Mouse (Mus musculus): ENCODE data around the gene Rxfp1. TPM values are rescaled to one million over a fixed set of nuclear protein-coding genes. Genes with fewer than 3 reads are reported as not detected.

Gene Rxfp1
- polyA plus RNA-seq, 1 experiment from 2014 or later, result 0.03 TPM

DNA sequence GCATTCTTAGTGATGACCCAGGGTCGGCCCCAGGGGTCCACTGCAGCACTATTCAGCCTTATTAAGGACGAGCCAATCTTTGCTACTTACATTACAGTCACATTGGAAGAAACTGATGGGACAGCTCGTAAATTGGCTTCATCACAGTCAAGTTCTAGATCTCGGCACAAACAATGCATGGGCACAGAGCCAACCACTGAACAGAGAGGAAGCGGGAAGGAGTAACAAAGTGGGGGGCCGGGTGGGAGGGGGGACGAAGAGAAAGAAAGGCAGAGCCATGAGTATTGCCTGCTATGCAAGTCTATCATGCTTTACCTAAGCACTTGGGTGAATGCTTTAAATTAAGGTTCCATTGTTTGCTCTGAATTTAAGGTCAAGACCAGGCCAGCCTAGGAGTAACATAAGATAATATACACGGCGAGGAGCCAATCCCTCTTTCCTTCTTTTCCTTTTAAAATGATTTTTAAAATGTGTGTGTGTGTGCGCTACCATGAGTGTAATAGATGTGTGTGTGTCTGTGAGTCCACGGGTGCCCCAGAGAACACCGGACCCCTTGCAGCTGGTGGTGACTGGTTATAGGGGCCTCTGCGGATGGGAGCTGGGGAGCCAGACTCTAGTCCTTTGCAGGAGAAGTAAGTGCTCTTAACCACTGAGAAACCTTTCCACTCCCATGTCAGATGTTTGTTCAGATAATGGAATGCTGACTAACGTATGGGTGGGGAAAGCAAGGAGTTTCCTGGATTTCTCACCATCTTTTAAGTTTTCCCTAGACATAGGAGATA is 55.1 kb downstream of the Rxfp1 start:
- H3K36me3 ChIP-seq (ENCODE audit: control insufficient read depth, insufficient read depth, low read length), result no peaks in the 10 kb centered on the region
- no peaks in the 10 kb centered on the region for H3K9me3 ChIP-seq (replicated peaks; ENCODE audit: control insufficient read depth, low read length)
- H3K4me3 ChIP-seq (ENCODE audit: low read depth, low read length), result no peak overlapping the region
- ATAC-seq (no peak), DNase-seq (ENCODE audit: low spot score) (peak; percentile 9)
- WGBS, result 60% methylated on average over 14 of the region's 14 CpGs
- no peak overlapping the region for H3K9ac ChIP-seq (ENCODE audit: low read length)
- no peak overlapping the region for H3K27ac ChIP-seq (ENCODE audit: low read depth, low read length)
- H3K27me3 ChIP-seq (replicated peaks; ENCODE audit: control insufficient read depth, insufficient read depth, low read length), result no peaks in the 10 kb centered on the region
- H3K4me2 ChIP-seq (ENCODE audit: low read length), result no peak overlapping the region
- no peaks in the 10 kb centered on the region for H3K4me1 ChIP-seq (ENCODE audit: control insufficient read depth, insufficient read depth, low read length)

DNA sequence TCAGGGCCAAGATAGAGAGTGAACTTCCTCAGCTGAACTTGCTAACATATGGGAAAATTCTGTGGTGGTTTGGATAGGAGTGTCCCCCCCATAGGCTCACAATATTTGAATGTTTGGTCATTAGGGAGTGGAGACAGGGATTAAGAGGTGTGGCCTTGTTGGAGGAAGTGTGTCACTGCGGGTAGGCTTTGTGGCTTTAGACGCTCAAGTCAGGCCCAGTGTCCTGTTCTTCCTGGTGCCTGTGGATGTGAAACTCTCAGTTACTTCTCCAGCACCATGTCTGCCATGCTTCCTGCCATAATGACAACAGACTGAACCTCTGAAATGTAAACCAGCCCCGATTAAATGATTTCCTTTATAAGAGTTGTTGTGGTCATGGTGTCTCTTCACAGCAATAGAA is 61.3 kb downstream of the Rxfp1 start:
- H3K9ac ChIP-seq (ENCODE audit: low read length), result no peak overlapping the region
- no peak for ATAC-seq
- no peak overlapping the region for H3K27ac ChIP-seq (ENCODE audit: low read depth, low read length)
- H3K36me3 ChIP-seq (ENCODE audit: control insufficient read depth, insufficient read depth, low read length), result no peaks in the 10 kb centered on the region
- H3K9me3 ChIP-seq (replicated peaks; ENCODE audit: control insufficient read depth, low read length), result no peaks in the 10 kb centered on the region
- H3K4me2 ChIP-seq (ENCODE audit: low read length), result no peak overlapping the region
- no peak for DNase-seq (ENCODE audit: low spot score)
- no peaks in the 10 kb centered on the region for H3K4me1 ChIP-seq (ENCODE audit: control insufficient read depth, insufficient read depth, low read length)
- H3K4me3 ChIP-seq (ENCODE audit: low read depth, low read length), result no peak overlapping the region
- no peaks in the 10 kb centered on the region for H3K27me3 ChIP-seq (replicated peaks; ENCODE audit: control insufficient read depth, insufficient read depth, low read length)
- 89% methylated on average over 3 of the region's 3 CpGs for WGBS

DNA sequence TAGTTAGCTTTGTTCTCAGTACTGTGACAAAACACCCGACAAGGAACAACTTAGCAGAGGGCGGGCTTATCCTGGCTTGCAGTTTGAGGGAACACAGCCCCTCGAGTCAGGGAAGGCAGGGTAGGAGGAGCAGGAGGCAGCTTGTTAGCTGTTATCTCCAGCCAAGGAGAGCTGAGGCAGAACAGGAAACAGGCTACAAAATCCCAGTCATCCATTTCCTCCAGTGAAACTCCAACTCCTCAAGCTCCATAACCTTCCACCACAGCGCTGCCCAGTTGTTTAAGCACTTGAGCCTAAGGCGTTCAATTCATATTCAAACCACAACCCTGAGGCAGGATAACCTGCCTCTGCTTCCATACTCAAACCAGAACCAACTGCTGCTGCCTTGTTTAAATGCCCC is 63.0 kb downstream of the Rxfp1 start:
- H3K4me3 ChIP-seq (ENCODE audit: low read depth, low read length), result no peak overlapping the region
- no peak overlapping the region for H3K27ac ChIP-seq (ENCODE audit: low read depth, low read length)
- H3K4me1 ChIP-seq (ENCODE audit: control insufficient read depth, insufficient read depth, low read length), result no peaks in the 10 kb centered on the region
- no peaks in the 10 kb centered on the region for H3K9me3 ChIP-seq (replicated peaks; ENCODE audit: control insufficient read depth, low read length)
- no peaks in the 10 kb centered on the region for H3K36me3 ChIP-seq (ENCODE audit: control insufficient read depth, insufficient read depth, low read length)
- WGBS, result 88% methylated on average over 5 of the region's 5 CpGs
- DNase-seq (ENCODE audit: low spot score) (no peak), ATAC-seq (no peak)
- H3K9ac ChIP-seq (ENCODE audit: low read length), result no peak overlapping the region
- H3K4me2 ChIP-seq (ENCODE audit: low read length), result no peak overlapping the region
- H3K27me3 ChIP-seq (replicated peaks; ENCODE audit: control insufficient read depth, insufficient read depth, low read length), result no peaks in the 10 kb centered on the region

DNA sequence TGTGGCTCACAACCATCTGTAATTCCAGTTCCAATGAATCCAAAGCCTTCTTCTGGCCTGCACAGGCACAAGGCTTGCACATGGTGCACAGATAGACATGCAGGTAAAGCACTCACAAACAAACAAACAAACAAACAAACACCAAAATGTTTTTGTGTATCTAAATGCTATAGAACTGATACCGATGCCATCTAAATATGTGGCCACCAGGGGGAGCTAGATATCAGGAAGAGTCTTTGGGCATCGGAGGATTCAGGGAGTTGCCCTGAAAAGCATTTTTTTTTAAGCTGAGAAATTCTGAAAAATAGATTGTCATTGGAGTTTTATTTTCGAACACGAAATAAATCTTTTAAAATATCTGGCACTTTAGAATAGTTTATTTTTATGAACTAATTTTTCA is 64.6 kb downstream of the Rxfp1 start:
- Histone ChIP-seq H3K4me1 (ENCODE audit: control insufficient read depth, insufficient read depth, low read length) (no peaks in the 10 kb centered on the region), H3K9me3 (replicated peaks; ENCODE audit: control insufficient read depth, low read length) (no peaks in the 10 kb centered on the region), H3K9ac (ENCODE audit: low read length) (no peak overlapping the region), H3K27me3 (replicated peaks; ENCODE audit: control insufficient read depth, insufficient read depth, low read length) (no peaks in the 10 kb centered on the region), H3K36me3 (ENCODE audit: control insufficient read depth, insufficient read depth, low read length) (no peaks in the 10 kb centered on the region), H3K27ac (ENCODE audit: low read depth, low read length) (no peak overlapping the region), H3K4me2 (ENCODE audit: low read length) (no peak overlapping the region), H3K4me3 (ENCODE audit: low read depth, low read length) (no peak overlapping the region)
- DNase-seq (ENCODE audit: low spot score) (peak; percentile 83), ATAC-seq (0 out of 2 replicates have a peak, but pooled peaks have one; percentile 40)
- 12% methylated on average over 4 of the region's 4 CpGs for WGBS

DNA sequence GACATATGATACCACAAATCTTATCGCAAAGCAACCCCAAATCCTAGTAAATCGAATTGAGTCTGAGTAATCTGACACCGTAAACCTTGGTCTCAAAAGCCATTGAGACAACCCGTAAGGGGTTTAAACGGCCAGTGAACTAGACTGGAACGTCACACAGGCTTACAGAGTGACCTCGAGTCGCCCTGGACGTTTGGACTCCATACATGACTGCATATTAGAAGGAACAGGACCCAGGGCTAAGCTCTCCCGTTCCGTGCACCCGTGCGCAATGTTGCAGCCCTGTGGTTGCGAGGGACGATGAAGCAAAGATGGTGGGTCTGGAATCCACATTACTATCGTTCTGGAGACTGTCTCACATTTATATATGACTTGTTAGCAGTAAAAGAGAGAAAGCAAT is 65.5 kb downstream of the Rxfp1 start:
- no peaks in the 10 kb centered on the region for H3K36me3 ChIP-seq (ENCODE audit: control insufficient read depth, insufficient read depth, low read length)
- no peaks in the 10 kb centered on the region for H3K4me1 ChIP-seq (ENCODE audit: control insufficient read depth, insufficient read depth, low read length)
- H3K9me3 ChIP-seq (replicated peaks; ENCODE audit: control insufficient read depth, low read length), result no peaks in the 10 kb centered on the region
- H3K4me2 ChIP-seq (ENCODE audit: low read length), result no peak overlapping the region
- DNase-seq (ENCODE audit: low spot score) (no peak), ATAC-seq (no peak)
- WGBS, result 78% methylated on average over 16 of the region's 16 CpGs
- no peak overlapping the region for H3K27ac ChIP-seq (ENCODE audit: low read depth, low read length)
- no peak overlapping the region for H3K9ac ChIP-seq (ENCODE audit: low read length)
- no peak overlapping the region for H3K4me3 ChIP-seq (ENCODE audit: low read depth, low read length)
- no peaks in the 10 kb centered on the region for H3K27me3 ChIP-seq (replicated peaks; ENCODE audit: control insufficient read depth, insufficient read depth, low read length)

DNA sequence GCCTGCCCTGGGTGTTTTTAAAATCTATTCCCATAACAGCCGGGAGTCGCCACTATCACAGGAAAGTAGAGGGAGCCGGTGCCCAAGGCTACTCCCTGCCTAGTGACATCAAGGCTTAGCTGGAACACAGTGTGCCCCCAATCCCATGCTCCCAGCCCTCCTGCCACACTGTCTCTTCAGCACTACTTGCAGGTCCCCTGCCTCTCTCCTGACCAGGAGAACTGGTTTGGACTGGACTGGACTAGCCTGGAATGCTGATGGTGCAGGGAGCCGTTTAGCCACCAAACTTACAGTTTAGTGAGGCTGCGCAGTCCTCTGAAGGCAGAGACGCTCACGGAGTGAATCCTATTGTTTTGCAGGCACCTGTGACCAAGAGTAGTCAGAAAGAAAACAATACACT is 67.1 kb downstream of the Rxfp1 start:
- 88% methylated on average over 7 of the region's 7 CpGs for WGBS
- no peak for ATAC-seq
- Histone ChIP-seq H3K9ac (ENCODE audit: low read length) (no peak overlapping the region), H3K4me1 (ENCODE audit: control insufficient read depth, insufficient read depth, low read length) (no peaks in the 10 kb centered on the region), H3K36me3 (ENCODE audit: control insufficient read depth, insufficient read depth, low read length) (no peaks in the 10 kb centered on the region), H3K27me3 (replicated peaks; ENCODE audit: control insufficient read depth, insufficient read depth, low read length) (no peaks in the 10 kb centered on the region), H3K27ac (ENCODE audit: low read depth, low read length) (no peak overlapping the region), H3K4me3 (ENCODE audit: low read depth, low read length) (no peak overlapping the region), H3K4me2 (ENCODE audit: low read length) (no peak overlapping the region), H3K9me3 (replicated peaks; ENCODE audit: control insufficient read depth, low read length) (no peaks in the 10 kb centered on the region)
- no peak for DNase-seq (ENCODE audit: low spot score)

DNA sequence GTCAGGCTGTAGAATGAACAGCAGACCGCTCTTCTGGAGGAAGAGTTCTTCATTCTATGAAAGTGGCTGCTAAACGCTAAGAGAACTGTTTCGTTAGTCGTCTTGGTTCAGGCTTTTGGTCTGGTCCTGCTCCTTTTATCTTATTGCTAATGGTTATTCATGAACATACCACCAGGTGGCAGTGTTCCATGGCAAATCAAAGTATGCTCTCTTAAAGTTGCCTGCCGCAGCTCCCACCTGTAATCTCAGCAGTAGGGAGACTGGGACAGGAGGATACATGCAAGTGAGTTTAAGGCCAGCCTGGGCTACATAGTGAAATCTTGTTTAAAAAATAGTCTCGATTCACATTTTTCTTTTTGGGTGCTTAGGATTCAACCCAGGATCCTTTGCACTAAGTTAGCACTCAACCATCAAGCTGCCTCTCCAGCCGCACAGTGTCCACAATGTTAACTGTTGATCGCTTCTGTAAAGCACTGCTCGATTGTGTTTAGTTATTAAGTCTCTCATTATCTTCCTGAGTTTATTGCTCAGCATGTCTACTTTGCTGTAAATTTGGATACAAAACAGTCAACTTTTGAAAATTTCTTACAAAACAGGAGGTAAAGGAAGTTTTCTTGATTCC is 72.8 kb downstream of the Rxfp1 start:
- Histone ChIP-seq H3K36me3 (ENCODE audit: control insufficient read depth, insufficient read depth, low read length) (no peaks in the 10 kb centered on the region), H3K27ac (ENCODE audit: low read depth, low read length) (no peak overlapping the region), H3K9me3 (replicated peaks; ENCODE audit: control insufficient read depth, low read length) (no peaks in the 10 kb centered on the region), H3K9ac (ENCODE audit: low read length) (no peak overlapping the region), H3K4me3 (ENCODE audit: low read depth, low read length) (no peak overlapping the region), H3K4me1 (ENCODE audit: control insufficient read depth, insufficient read depth, low read length) (no peaks in the 10 kb centered on the region), H3K27me3 (replicated peaks; ENCODE audit: control insufficient read depth, insufficient read depth, low read length) (no peaks in the 10 kb centered on the region), H3K4me2 (ENCODE audit: low read length) (no peak overlapping the region)
- 39% methylated on average over 9 of the region's 9 CpGs for WGBS
- DNase-seq (ENCODE audit: low spot score), result peak; percentile 81
- ATAC-seq, result peak; percentile 63

DNA sequence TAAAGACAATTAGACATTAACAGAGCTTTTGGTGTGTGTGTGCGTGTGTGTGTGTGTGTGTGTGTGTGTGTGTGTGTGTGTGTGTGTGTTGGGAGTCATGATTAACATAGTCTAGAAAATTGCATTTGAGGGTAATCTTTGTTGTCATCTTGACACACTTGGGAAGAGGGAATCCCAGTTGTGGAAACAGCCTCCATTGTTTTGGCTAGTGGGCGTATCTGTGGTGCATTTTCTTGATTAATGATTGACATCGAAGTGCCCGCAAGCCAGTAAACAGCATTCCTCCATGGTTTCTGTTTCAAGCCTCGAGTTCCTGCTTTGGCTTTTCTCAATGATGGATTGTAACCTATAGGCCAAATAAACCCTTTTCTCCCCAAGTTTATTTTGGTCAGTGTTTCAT is 81.0 kb downstream of the Rxfp1 start:
- 75% methylated on average over 5 of the region's 5 CpGs for WGBS

DNA sequence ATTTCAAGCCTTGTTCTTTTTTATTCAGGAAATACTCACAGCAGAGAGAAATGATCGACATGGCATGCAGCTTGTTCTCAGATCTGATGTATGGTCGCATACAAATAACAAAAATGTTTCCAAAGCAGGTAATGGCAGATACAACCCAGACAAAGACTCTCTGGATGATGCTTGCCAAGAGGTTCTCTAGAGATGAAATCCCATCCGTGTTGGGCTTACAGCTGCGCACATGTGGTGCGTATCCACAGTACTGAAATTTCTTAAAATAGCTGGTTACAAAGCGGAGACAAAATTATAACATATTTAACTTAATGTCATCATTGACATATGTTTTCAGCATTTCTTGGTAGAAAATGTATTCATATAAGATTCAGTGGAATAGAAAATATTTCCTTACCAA is 85.6 kb downstream of the Rxfp1 start:
- no peak overlapping the region for H3K9ac ChIP-seq (ENCODE audit: low read length)
- H3K9me3 ChIP-seq (replicated peaks; ENCODE audit: control insufficient read depth, low read length), result no peaks in the 10 kb centered on the region
- DNase-seq (ENCODE audit: low spot score), result no peak
- H3K4me2 ChIP-seq (ENCODE audit: low read length), result no peak overlapping the region
- 96% methylated on average over 6 of the region's 6 CpGs for WGBS
- H3K4me1 ChIP-seq (ENCODE audit: control insufficient read depth, insufficient read depth, low read length), result no peaks in the 10 kb centered on the region
- H3K36me3 ChIP-seq (ENCODE audit: control insufficient read depth, insufficient read depth, low read length), result no peaks in the 10 kb centered on the region
- H3K27me3 ChIP-seq (replicated peaks; ENCODE audit: control insufficient read depth, insufficient read depth, low read length), result no peaks in the 10 kb centered on the region
- H3K27ac ChIP-seq (ENCODE audit: low read depth, low read length), result no peak overlapping the region
- H3K4me3 ChIP-seq (ENCODE audit: low read depth, low read length), result no peak overlapping the region
- ATAC-seq, result no peak

More for the DNA sequence above, 81.0 kb downstream of the Rxfp1 start:
- no peak overlapping the region for H3K4me3 ChIP-seq (ENCODE audit: low read depth, low read length)
- H3K4me2 ChIP-seq (ENCODE audit: low read length), result no peak overlapping the region
- DNase-seq (ENCODE audit: low spot score) (no peak), ATAC-seq (no peak)
- H3K9ac ChIP-seq (ENCODE audit: low read length), result no peak overlapping the region
- H3K4me1 ChIP-seq (ENCODE audit: control insufficient read depth, insufficient read depth, low read length), result no peaks in the 10 kb centered on the region
- no peaks in the 10 kb centered on the region for H3K9me3 ChIP-seq (replicated peaks; ENCODE audit: control insufficient read depth, low read length)
- no peaks in the 10 kb centered on the region for H3K27me3 ChIP-seq (replicated peaks; ENCODE audit: control insufficient read depth, insufficient read depth, low read length)
- no peak overlapping the region for H3K27ac ChIP-seq (ENCODE audit: low read depth, low read length)
- H3K36me3 ChIP-seq (ENCODE audit: control insufficient read depth, insufficient read depth, low read length), result no peaks in the 10 kb centered on the region
